Mouse (Mus musculus) CD4-positive, CD25-positive, alpha-beta regulatory T cell, adult 9 weeks (primary cell): Measurements from ENCODE around the gene 4931422A03Rik. TPM values are rescaled to one million over a fixed set of nuclear protein-coding genes. Genes with fewer than 3 reads are reported as not detected.

ENCODE experiments used
- polyA plus RNA-seq: library from polyadenylated mRNA; unstranded; fragments of 100-300 nt; shearing (Covaris generic); gene quantifications from one replicate; pipeline ENCODE4 v1.2.1, GENCODE M21; 2017

Gene 4931422A03Rik
- 4.4 TPM for polyA plus RNA-seq

DNA sequence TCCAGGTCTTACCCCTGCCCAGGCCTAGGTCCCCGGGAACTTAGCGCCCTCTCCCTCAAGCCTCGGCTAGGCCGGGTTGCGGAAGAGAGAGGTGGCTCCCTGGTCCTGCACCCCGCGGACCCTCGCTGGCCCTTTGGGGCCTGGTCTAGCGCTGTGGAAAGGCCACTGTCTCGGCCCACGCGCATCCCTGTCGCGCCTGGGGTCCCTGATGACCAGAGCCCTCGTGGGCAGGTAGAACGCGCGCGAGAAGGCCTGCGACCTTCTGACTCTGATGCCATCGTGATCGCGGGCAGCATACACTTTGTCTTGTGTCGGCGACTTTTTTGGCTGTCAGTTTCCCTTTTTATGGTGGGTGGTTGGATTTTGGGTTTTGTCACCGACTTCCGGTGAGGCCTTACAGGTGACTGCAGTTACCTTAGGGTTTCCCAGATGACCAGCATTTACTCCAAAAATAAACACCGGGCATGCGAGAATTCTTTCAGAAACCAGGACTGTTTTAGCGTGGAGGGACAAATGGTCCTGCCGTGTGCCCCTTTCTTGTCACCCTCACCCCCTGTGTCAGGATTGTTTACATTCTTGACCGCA is at the start of gene 4931422A03Rik:
TSS of gene 4931422A03Rik (minus strand) at position 223 of the 585 bp plus-strand sequence.

DNA sequence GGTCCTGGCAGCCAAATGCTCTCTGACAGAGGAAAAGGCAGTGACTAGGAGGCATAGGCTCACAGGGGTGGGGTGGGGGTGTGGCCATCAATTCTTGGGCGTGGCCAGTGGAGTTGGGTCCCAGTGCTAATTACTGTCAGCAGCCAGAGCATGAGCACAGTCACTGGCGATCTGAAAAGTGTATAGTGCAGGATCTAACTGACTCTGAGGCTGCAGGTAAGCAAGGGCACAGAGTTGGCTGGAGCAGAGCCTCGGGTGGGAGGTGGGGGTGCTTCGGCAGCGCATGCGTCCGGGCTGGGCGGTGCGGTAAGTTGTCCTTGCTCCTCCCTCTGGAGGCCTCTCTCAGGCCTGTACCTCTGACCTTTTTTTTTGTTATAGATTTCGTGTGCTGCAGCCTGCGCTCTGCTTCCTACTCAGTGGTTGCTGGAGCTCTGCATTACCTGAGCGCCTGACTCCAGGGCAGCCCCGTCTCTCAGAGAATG is 41.6 kb upstream of the 4931422A03Rik start, which contains the start of gene Cd59b:
TSS of gene Cd59b (plus strand) at position 146 of the 482 bp plus-strand sequence.

DNA sequence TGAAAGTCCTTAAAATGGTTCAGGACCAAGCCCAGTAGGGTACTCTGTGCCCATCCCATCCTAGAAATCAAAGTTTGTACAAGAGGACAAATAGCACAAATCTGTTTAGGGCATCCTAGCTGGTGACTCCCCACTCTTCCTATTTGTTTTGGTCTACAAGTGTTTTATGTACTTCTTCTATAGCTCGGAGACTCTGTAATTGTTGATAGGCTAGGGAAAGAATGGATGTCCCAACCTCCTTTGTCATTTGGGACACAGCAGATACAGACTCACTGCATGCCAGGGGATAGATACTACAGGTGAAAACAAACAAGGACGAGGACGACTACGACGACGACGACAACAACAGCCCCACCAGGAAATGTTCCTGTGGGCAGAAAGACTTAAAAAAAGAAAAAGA is 40.3 kb upstream of the 4931422A03Rik start, which contains the start of gene Gm10799:
TSS of gene Gm10799 (minus strand) at position 101 of the 400 bp plus-strand sequence.

GRCm38 (mm10) chr2:104065526-104065925 is 37.4 kb upstream of the 4931422A03Rik start, which contains the start of gene Gm10912:
Gm10912 (plus strand) TSS chr2:104065826.

GRCm38 (mm10) chr2:104027458-104028138 is 563 bp downstream of the 4931422A03Rik start, which contains the start of gene Fbxo3:
Fbxo3 (plus strand) TSS chr2:104027721.

DNA sequence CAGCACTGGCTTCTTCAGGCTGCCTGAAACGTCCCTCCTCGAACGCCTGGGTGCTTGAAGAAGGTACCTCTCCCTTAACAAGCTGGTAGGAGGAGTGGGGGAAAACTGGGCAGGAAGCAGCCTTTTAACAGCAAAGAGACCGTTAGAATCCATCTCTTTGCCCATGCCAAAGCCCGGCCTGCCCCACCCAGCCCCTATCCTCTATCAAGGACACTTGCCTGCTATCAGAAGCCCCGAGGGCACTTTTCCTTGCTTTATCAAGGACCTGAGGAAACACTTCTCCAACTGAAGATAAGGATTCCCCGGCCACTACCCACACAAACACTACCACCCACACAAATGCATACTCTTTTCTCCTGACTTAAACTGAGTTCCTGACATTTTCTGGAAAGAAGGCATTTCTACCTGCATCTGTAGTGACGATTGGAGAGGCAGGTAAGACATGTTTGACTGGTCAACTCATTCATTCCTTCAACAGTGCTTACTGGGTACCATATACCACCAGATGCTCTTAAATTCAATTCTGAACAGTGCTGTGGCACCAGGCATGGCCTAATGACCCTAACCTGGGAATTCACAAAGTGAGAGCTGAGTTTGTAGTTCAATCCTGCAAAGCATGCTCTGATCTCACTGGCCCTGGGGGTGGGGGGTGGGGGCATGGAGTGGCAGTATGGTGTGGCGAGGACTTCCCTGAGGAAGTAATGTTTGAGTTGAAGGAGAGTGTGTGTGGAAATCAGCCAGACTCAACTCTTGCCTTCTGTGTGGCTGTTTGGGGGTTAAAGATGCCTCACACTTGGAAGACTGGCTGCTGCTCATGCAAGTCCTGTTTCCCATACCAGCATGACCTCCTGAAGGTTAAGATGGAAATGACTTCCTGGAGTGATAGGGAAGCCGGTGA is 70.3 kb downstream of the 4931422A03Rik start, which contains the start of gene Lmo2:
TSS of gene Lmo2 (plus strand) at position 338 of the 898 bp plus-strand sequence.

Other genes with a start within 250 kb of the 4931422A03Rik start
- gene Caprin1, start 230.7 kb downstream of the 4931422A03Rik start, polyA plus RNA-seq, result 105 TPM
- gene Lmo2, start 70.4 kb downstream of the 4931422A03Rik start, polyA plus RNA-seq, result not detected
- gene Fbxo3, start 640 bp downstream of the 4931422A03Rik start, polyA plus RNA-seq, result 59.5 TPM
- 0.22 TPM for gene Gm10912, start 37.5 kb upstream of the 4931422A03Rik start, polyA plus RNA-seq
- gene Gm10799, start 40.2 kb upstream of the 4931422A03Rik start, polyA plus RNA-seq, result not detected
- gene Cd59b, start 41.5 kb upstream of the 4931422A03Rik start, polyA plus RNA-seq, result not detected
- gene Cd59a, start 67.4 kb upstream of the 4931422A03Rik start, polyA plus RNA-seq, result not detected
- gene A930018P22Rik, start 94.4 kb upstream of the 4931422A03Rik start, polyA plus RNA-seq, result not detected